13 mouse cellular contexts compared by ENCODE assay signal in the genomic region with DNA sequence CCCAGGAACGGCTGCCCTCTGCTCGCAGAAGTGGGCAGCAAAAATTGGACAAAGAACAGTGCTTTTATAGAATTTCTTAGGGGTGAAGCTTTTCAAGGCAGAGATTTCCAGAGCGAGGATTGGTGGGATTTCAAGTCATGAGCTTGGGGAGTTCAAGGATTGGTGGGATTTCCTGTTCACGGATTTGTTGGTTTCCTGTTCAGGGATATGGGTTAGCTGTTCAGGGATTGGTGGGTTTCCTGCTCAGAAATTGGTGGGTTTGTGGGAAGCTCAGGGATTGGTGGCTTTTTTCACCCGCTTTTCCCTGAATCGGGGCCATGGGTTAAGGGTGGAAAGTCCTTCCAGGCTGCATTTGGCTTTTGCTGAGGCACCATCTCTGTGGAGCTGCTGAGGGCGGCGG. TPM values are rescaled to one million over a fixed set of nuclear protein-coding genes. Genes with fewer than 3 reads are reported as not detected.
A peak's percentile ranks its signal among the peaks of the same experiment; 100 is the strongest.
DNase-seq lines count a peak whose midpoint lies in the region; ATAC-seq and TF ChIP-seq lines count a peak whose summit lies in the region.
"Had no signal": no experiment of that assay in that cellular context is flagged by ENCODE, and none has a peak within 500 bp of the region (broad histone marks: within the 10 kb centered on the region; RNA-seq: fewer than 3 reads in every experiment).

No protein-coding gene starts in this region.

- H3K4me3 ChIP-seq in forebrain, postnatal 0 days (ENCODE audit: low read depth, low read length): no peak overlapping the region
- H3K4me3 ChIP-seq in forebrain, embryonic 10.5 days: no peak overlapping the region
- no peak overlapping the region for H3K4me3 ChIP-seq in midbrain, embryonic 13.5 days (replicated peaks)
- H3K4me3 ChIP-seq in midbrain, embryonic 10.5 days: no peak overlapping the region
- no peak overlapping the region for H3K4me3 ChIP-seq in embryonic facial prominence, embryonic 14.5 days (ENCODE audit: low read depth, low read length)
- no peak overlapping the region; the same call in 1 of the 2 replicates for H3K4me3 ChIP-seq in neural tube, embryonic 15.5 days (replicated peaks)
- no peak overlapping the region for H3K4me3 ChIP-seq in kidney, embryonic 14.5 days (ENCODE audit: low read length)

- intact Hi-C loops in left cerebral cortex, postnatal 25 days (cut with DNase I): loop anchor here (5.0 kb wide), 3 partner anchors 225 to 500 kb away; no protein-coding TSS in a partner anchor

- H3K9me3 ChIP-seq in forebrain, postnatal 0 days (ENCODE audit: low read length): no peaks in the 10 kb centered on the region
- H3K9me3 ChIP-seq in forebrain, embryonic 10.5 days: no peaks in the 10 kb centered on the region
- H3K9me3 ChIP-seq in midbrain, embryonic 13.5 days: no peaks in the 10 kb centered on the region
- H3K9me3 ChIP-seq in midbrain, embryonic 10.5 days (replicated peaks): no peaks in the 10 kb centered on the region
- no peaks in the 10 kb centered on the region for H3K9me3 ChIP-seq in embryonic facial prominence, embryonic 14.5 days (ENCODE audit: control insufficient read depth, low read length)
- H3K9me3 ChIP-seq in neural tube, embryonic 15.5 days (replicated peaks): no peaks in the 10 kb centered on the region
- H3K9me3 ChIP-seq in kidney, embryonic 14.5 days (ENCODE audit: control insufficient read depth, low read length): no peaks in the 10 kb centered on the region

- no peaks in the 10 kb centered on the region for H3K4me1 ChIP-seq in forebrain, postnatal 0 days (ENCODE audit: insufficient read depth)
- H3K4me1 ChIP-seq in forebrain, embryonic 10.5 days: peaks cover 18% of the 10 kb centered on the region
- no peaks in the 10 kb centered on the region for H3K4me1 ChIP-seq in midbrain, embryonic 13.5 days (replicated peaks)
- H3K4me1 ChIP-seq in midbrain, embryonic 10.5 days: peaks cover 14% of the 10 kb centered on the region; the same call in 1 of the 2 replicates
- H3K4me1 ChIP-seq in embryonic facial prominence, embryonic 14.5 days (ENCODE audit: control insufficient read depth, insufficient read depth, low read length): peaks cover 9% of the 10 kb centered on the region; the same call in 1 of the 2 replicates
- peaks cover 12% of the 10 kb centered on the region; the same call in 1 of the 2 replicates for H3K4me1 ChIP-seq in neural tube, embryonic 15.5 days
- 0 out of 2 replicates have a peak, but pooled peaks cover 2% of the 10 kb centered on the region for H3K4me1 ChIP-seq in kidney, embryonic 14.5 days (ENCODE audit: control insufficient read depth, insufficient read depth, low read length)

- H3K9ac ChIP-seq in forebrain, postnatal 0 days: no peak overlapping the region
- H3K9ac ChIP-seq in midbrain, embryonic 13.5 days (replicated peaks): 0 out of 2 replicates have a peak overlapping the region, but pooled peaks have one; percentile 41
- H3K9ac ChIP-seq in embryonic facial prominence, embryonic 14.5 days (ENCODE audit: low read depth, low read length): no peak overlapping the region
- no peak overlapping the region for H3K9ac ChIP-seq in neural tube, embryonic 15.5 days (replicated peaks)
- H3K9ac ChIP-seq in kidney, embryonic 14.5 days (ENCODE audit: low read depth, low read length): no peak overlapping the region

- ATAC-seq in forebrain, postnatal 0 days: peak; percentile 51; the same call in 1 of the 2 replicates
- no peak for ATAC-seq in midbrain, embryonic 13.5 days
- no peak for ATAC-seq in embryonic facial prominence, embryonic 14.5 days (ENCODE audit: low read depth)
- peak; percentile 37; the same call in 1 of the 2 replicates for ATAC-seq in neural tube, embryonic 15.5 days (ENCODE audit: low FRiP score)
- no peak for ATAC-seq in kidney, embryonic 14.5 days (ENCODE audit: low FRiP score, low TSS enrichment)
- ATAC-seq: intestine, embryonic 16.5 days had no signal

- no peaks in the 10 kb centered on the region for H3K27me3 ChIP-seq in forebrain, postnatal 0 days (ENCODE audit: insufficient read depth, low read length)
- peaks cover 6% of the 10 kb centered on the region; the same call in 1 of the 2 replicates for H3K27me3 ChIP-seq in forebrain, embryonic 10.5 days (ENCODE audit: poor library complexity, severe bottlenecking)
- no peaks in the 10 kb centered on the region for H3K27me3 ChIP-seq in midbrain, embryonic 13.5 days
- H3K27me3 ChIP-seq in midbrain, embryonic 10.5 days (ENCODE audit: low read depth, poor library complexity, severe bottlenecking): no peaks in the 10 kb centered on the region; the same call in 1 of the 2 replicates
- H3K27me3 ChIP-seq in embryonic facial prominence, embryonic 14.5 days (replicated peaks; ENCODE audit: control insufficient read depth, insufficient read depth, low read length): no peaks in the 10 kb centered on the region
- H3K27me3 ChIP-seq in neural tube, embryonic 15.5 days (replicated peaks): 0 out of 2 replicates have a peak, but pooled peaks cover 4% of the 10 kb centered on the region
- H3K27me3 ChIP-seq in kidney, embryonic 14.5 days (ENCODE audit: control insufficient read depth, insufficient read depth, low read length): no peaks in the 10 kb centered on the region

- DNase-seq in forebrain, postnatal 0 days: peak; percentile 33
- DNase-seq in forebrain, embryonic 10.5 days (ENCODE audit: extremely low spot score, low spot score): no peak
- DNase-seq in midbrain, embryonic 10.5 days (ENCODE audit: low spot score): no peak
- DNase-seq in embryonic facial prominence, embryonic 14.5 days (ENCODE audit: low spot score): peak; percentile 62
- DNase-seq in left cerebral cortex, postnatal 25 days (ENCODE audit: low spot score in 2 of 2): no peak
- DNase-seq: adrenal gland, adult 2 months; heart, postnatal 10 days; lung, adult 2 months had no signal

- 63% methylated on average over 8 of the region's 8 CpGs for WGBS in forebrain, postnatal 0 days
- 60% methylated on average over 8 of the region's 8 CpGs for WGBS in forebrain, embryonic 10.5 days
- 66% methylated on average over 8 of the region's 8 CpGs for WGBS in midbrain, embryonic 13.5 days
- WGBS in midbrain, embryonic 10.5 days: 63% methylated on average over 8 of the region's 8 CpGs
- WGBS in embryonic facial prominence, embryonic 14.5 days: 54% methylated on average over 8 of the region's 8 CpGs
- 54% methylated on average over 8 of the region's 8 CpGs for WGBS in neural tube, embryonic 15.5 days
- WGBS in kidney, embryonic 14.5 days: 49% methylated on average over 8 of the region's 8 CpGs

- no peaks in the 10 kb centered on the region for H3K36me3 ChIP-seq in forebrain, postnatal 0 days (ENCODE audit: insufficient read depth)
- H3K36me3 ChIP-seq in forebrain, embryonic 10.5 days (replicated peaks): no peaks in the 10 kb centered on the region
- H3K36me3 ChIP-seq in midbrain, embryonic 13.5 days: no peaks in the 10 kb centered on the region
- H3K36me3 ChIP-seq in midbrain, embryonic 10.5 days: no peaks in the 10 kb centered on the region
- no peaks in the 10 kb centered on the region for H3K36me3 ChIP-seq in embryonic facial prominence, embryonic 14.5 days (ENCODE audit: control insufficient read depth, insufficient read depth, low read length)
- no peaks in the 10 kb centered on the region for H3K36me3 ChIP-seq in neural tube, embryonic 15.5 days
- H3K36me3 ChIP-seq in kidney, embryonic 14.5 days (ENCODE audit: control insufficient read depth, insufficient read depth, low read length): no peaks in the 10 kb centered on the region

- TF ChIP-seq CTCF in forebrain, postnatal 0 days (IDR thresholded peaks at IDR 0.05; ENCODE audit: low read depth): no peak

- no peak overlapping the region for H3K27ac ChIP-seq in forebrain, postnatal 0 days (ENCODE audit: low read depth, low read length)
- no peak overlapping the region for H3K27ac ChIP-seq in forebrain, embryonic 10.5 days
- no peak overlapping the region for H3K27ac ChIP-seq in midbrain, embryonic 13.5 days
- H3K27ac ChIP-seq in midbrain, embryonic 10.5 days (replicated peaks): no peak overlapping the region
- no peak overlapping the region for H3K27ac ChIP-seq in embryonic facial prominence, embryonic 14.5 days (replicated peaks; ENCODE audit: low read depth, low read length)
- no peak overlapping the region for H3K27ac ChIP-seq in neural tube, embryonic 15.5 days (replicated peaks)
- H3K27ac ChIP-seq in kidney, embryonic 14.5 days (ENCODE audit: low read depth, low read length): no peak overlapping the region

- H3K4me2 ChIP-seq in forebrain, postnatal 0 days (ENCODE audit: low read depth): no peak overlapping the region
- H3K4me2 ChIP-seq in midbrain, embryonic 13.5 days (replicated peaks): 0 out of 2 replicates have a peak overlapping the region, but pooled peaks have one; percentile 20
- H3K4me2 ChIP-seq in embryonic facial prominence, embryonic 14.5 days (ENCODE audit: low read depth, low read length): no peak overlapping the region
- peak overlapping the region; percentile 34; the same call in 1 of the 2 replicates for H3K4me2 ChIP-seq in neural tube, embryonic 15.5 days
- H3K4me2 ChIP-seq in kidney, embryonic 14.5 days (replicated peaks; ENCODE audit: low read depth, low read length): no peak overlapping the region; the same call in 1 of the 2 replicates

RNA-seq across cellular contexts. Expression of gene Sparc, which starts 35.4 kb away (rescaled TPM):
- total RNA-seq in forebrain, postnatal 0 days (2014; rRNA removed): 180 and 264 TPM in 2 replicates
- 437 and 510 TPM in 2 replicates for polyA plus RNA-seq in forebrain, postnatal 0 days (2015; fragmentation: Nextera tagmentation; extraction: Ambion mirVana)
- polyA plus RNA-seq in forebrain, embryonic 10.5 days (2016; fragmentation: Nextera tagmentation; extraction: Ambion mirVana): 311 and 318 TPM in 2 replicates
- 374 and 417 TPM in 2 replicates for polyA plus RNA-seq in midbrain, embryonic 13.5 days (2015; fragmentation: Nextera tagmentation; extraction: Ambion mirVana)
- 333 and 416 TPM in 2 replicates for polyA plus RNA-seq in midbrain, embryonic 10.5 days (2016; fragmentation: Nextera tagmentation; extraction: Ambion mirVana)
- 2,713 and 3,340 TPM in 2 replicates for polyA plus RNA-seq in embryonic facial prominence, embryonic 14.5 days (2014; fragmentation: Nextera tagmentation; extraction: Ambion mirVana)
- polyA plus RNA-seq in neural tube, embryonic 15.5 days (2015; fragmentation: Nextera tagmentation; extraction: Ambion mirVana): 747 and 833 TPM in 2 replicates
- 817 and 919 TPM in 2 replicates for polyA plus RNA-seq in kidney, embryonic 14.5 days (2014; fragmentation: Nextera tagmentation; extraction: Ambion mirVana)
- total RNA-seq in left cerebral cortex, postnatal 25 days (2021): 100 to 1,000 TPM; 275 to 297 TPM
- total RNA-seq: common myeloid progenitor, adult 5-6 weeks had no signal

RNA-seq across cellular contexts. Expression of gene Fat2, which starts 51.2 kb away (rescaled TPM):
- total RNA-seq in forebrain, postnatal 0 days (2014; rRNA removed): 0.38 and 0.52 TPM in 2 replicates
- 0.01 and 0.06 TPM in 2 replicates for polyA plus RNA-seq in forebrain, postnatal 0 days (2015; fragmentation: Nextera tagmentation; extraction: Ambion mirVana)
- 0.02 and 0.05 TPM in 2 replicates for polyA plus RNA-seq in forebrain, embryonic 10.5 days (2016; fragmentation: Nextera tagmentation; extraction: Ambion mirVana)
- polyA plus RNA-seq in midbrain, embryonic 13.5 days (2015; fragmentation: Nextera tagmentation; extraction: Ambion mirVana): 0.04 and 0.08 TPM in 2 replicates
- polyA plus RNA-seq in midbrain, embryonic 10.5 days (2016; fragmentation: Nextera tagmentation; extraction: Ambion mirVana): 0.02 and 0.04 TPM in 2 replicates
- 1.2 and 1.5 TPM in 2 replicates for polyA plus RNA-seq in embryonic facial prominence, embryonic 14.5 days (2014; fragmentation: Nextera tagmentation; extraction: Ambion mirVana)
- polyA plus RNA-seq in neural tube, embryonic 15.5 days (2015; fragmentation: Nextera tagmentation; extraction: Ambion mirVana): 0.04 and 0.14 TPM in 2 replicates
- 0.04 and 0.16 TPM in 2 replicates for polyA plus RNA-seq in kidney, embryonic 14.5 days (2014; fragmentation: Nextera tagmentation; extraction: Ambion mirVana)
- under 1 TPM; 0.28 to 0.32 TPM for total RNA-seq in left cerebral cortex, postnatal 25 days (2021)
- total RNA-seq: common myeloid progenitor, adult 5-6 weeks had no signal

Comparison
In these comparisons a context has a peak if more than half of its experiments do, and no peak if none do; other contexts are left out.
1. DNase-seq: peak in forebrain, postnatal 0 days (single experiment) and embryonic facial prominence, embryonic 14.5 days (single experiment); none in forebrain, embryonic 10.5 days (single experiment), midbrain, embryonic 10.5 days (single experiment) and left cerebral cortex, postnatal 25 days (0 of 2).
2. ATAC-seq: peak in forebrain, postnatal 0 days (single experiment) and neural tube, embryonic 15.5 days (single experiment); none in midbrain, embryonic 13.5 days (single experiment), embryonic facial prominence, embryonic 14.5 days (single experiment) and kidney, embryonic 14.5 days (single experiment).
3. H3K4me2 ChIP-seq: peak in midbrain, embryonic 13.5 days (single experiment) and neural tube, embryonic 15.5 days (single experiment); none in forebrain, postnatal 0 days (single experiment), embryonic facial prominence, embryonic 14.5 days (single experiment) and kidney, embryonic 14.5 days (single experiment).